ENCODE assay signal across 10 mouse cellular contexts in the genomic region with DNA sequence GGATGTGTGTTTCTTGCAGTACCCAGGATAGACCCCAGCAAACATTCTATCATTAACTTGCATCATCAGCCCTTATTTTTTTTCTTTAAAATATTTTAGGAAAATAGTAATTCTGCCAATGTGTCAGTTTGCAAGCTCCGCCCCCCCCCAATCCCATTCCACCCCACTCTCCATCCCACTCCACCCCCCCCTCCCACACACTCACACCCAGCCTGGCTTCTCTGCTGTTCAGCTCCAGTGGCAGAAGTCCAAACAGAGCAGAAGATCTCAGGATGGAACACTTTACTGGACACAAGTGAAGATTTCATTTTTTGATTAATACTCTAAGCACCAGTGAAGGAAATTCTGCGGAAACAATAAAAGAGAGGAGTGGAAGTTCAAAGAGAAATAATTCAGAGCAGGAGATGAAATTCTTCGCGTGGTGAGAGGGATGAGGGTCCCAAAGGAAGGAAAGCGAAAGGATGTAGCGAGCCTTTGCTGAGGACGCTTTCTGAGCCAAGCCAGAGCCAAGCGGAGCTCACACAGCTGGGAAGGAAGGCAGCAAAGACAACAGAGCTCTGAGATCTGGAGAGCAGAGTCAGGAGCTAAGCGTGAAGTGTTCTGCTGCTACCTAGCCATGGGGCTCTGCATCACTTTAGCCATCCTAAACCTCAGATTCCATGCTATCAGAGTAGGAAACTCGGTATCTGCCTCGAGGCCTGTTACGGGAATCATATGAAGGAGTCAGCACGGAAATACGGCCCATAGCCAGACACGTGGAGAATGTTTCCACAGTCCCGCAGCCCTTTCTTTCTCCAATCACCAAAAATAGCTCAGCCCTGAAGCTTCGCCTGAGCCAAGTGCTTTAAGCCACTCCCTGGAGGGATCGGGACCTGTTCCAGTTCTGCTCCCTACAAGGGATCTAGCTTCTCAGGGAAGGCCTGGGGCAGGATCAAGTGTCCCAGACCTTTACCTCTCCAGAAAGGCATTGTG. TPM values are rescaled to one million over a fixed set of nuclear protein-coding genes. Genes with fewer than 3 reads are reported as not detected.
DNase-seq lines count a peak whose midpoint lies in the region; ATAC-seq and TF ChIP-seq lines count a peak whose summit lies in the region.
"Had no signal": no experiment of that assay in that cellular context is flagged by ENCODE, and none has a peak within 500 bp of the region (broad histone marks: within the 10 kb centered on the region; RNA-seq: fewer than 3 reads in every experiment).

No protein-coding gene starts in this region.

- H3K9ac ChIP-seq in embryonic facial prominence, embryonic 13.5 days = no peak overlapping the region; the same call in 1 of the 2 replicates

- H3K27ac ChIP-seq in embryonic facial prominence, embryonic 13.5 days = peak overlapping the region; percentile 22; the same call in 1 of the 2 replicates
- no peak overlapping the region for H3K27ac ChIP-seq in embryonic facial prominence, embryonic 10.5 days (replicated peaks)
- peak overlapping the region; percentile 75 for H3K27ac ChIP-seq in embryonic fibroblast, embryonic 13.5 days (ENCODE audit: insufficient read depth, low read length)

- H3K27me3 ChIP-seq in embryonic facial prominence, embryonic 13.5 days = no peaks in the 10 kb centered on the region
- H3K27me3 ChIP-seq in embryonic facial prominence, embryonic 10.5 days (replicated peaks; ENCODE audit: low read depth, poor library complexity, severe bottlenecking) = no peaks in the 10 kb centered on the region

- no peak for TF ChIP-seq CTCF in embryonic fibroblast, embryonic 13.5 days (IDR thresholded peaks at IDR 0.05; ENCODE audit: borderline replicate concordance, insufficient read depth, low read length)
- no peak for TF ChIP-seq CTCF in lung, adult 2 months (IDR thresholded peaks at IDR 0.05; ENCODE audit: insufficient read depth, low read length)

- no peak overlapping the region for H3K4me2 ChIP-seq in embryonic facial prominence, embryonic 13.5 days

- H3K36me3 ChIP-seq in embryonic facial prominence, embryonic 13.5 days = no peaks in the 10 kb centered on the region
- H3K36me3 ChIP-seq in embryonic facial prominence, embryonic 10.5 days (replicated peaks) = no peaks in the 10 kb centered on the region

- no peaks in the 10 kb centered on the region for H3K9me3 ChIP-seq in embryonic facial prominence, embryonic 13.5 days
- no peaks in the 10 kb centered on the region for H3K9me3 ChIP-seq in embryonic facial prominence, embryonic 10.5 days

- H3K4me3 ChIP-seq in embryonic facial prominence, embryonic 13.5 days = no peak overlapping the region
- H3K4me3 ChIP-seq in embryonic facial prominence, embryonic 10.5 days = no peak overlapping the region
- no peak overlapping the region for H3K4me3 ChIP-seq in embryonic fibroblast, embryonic 13.5 days (ENCODE audit: insufficient read depth, low read length)
- no peak overlapping the region for H3K4me3 ChIP-seq in lung, adult 2 months (replicated peaks; ENCODE audit: extremely low read depth, low read depth, low read length)

- peaks cover 11% of the 10 kb centered on the region for H3K4me1 ChIP-seq in embryonic facial prominence, embryonic 13.5 days
- H3K4me1 ChIP-seq in embryonic facial prominence, embryonic 10.5 days = peaks cover 3% of the 10 kb centered on the region; the same call in 1 of the 2 replicates
- peaks cover 8% of the 10 kb centered on the region for H3K4me1 ChIP-seq in embryonic fibroblast, embryonic 13.5 days (ENCODE audit: control insufficient read depth, insufficient read depth, low read length)
- H3K4me1 ChIP-seq in lung, adult 2 months (ENCODE audit: control insufficient read depth, insufficient read depth, low read length) = no peaks in the 10 kb centered on the region

- no peak for TF ChIP-seq POLR2A in embryonic fibroblast, embryonic 13.5 days (IDR thresholded peaks at IDR 0.05; ENCODE audit: low read depth, low read length)
- TF ChIP-seq POLR2A in lung, adult 2 months (IDR thresholded peaks at IDR 0.05; ENCODE audit: borderline replicate concordance, extremely low read depth, low read depth, low read length) = no peak

- ATAC-seq in embryonic facial prominence, embryonic 13.5 days (ENCODE audit: insufficient number of reproducible peaks, insufficient read depth, low FRiP score, low TSS enrichment, low read depth) = no peak

- 56% methylated on average over 18 of the region's 18 CpGs for WGBS in embryonic facial prominence, embryonic 13.5 days
- WGBS in embryonic facial prominence, embryonic 10.5 days = 85% methylated on average over 18 of the region's 18 CpGs
- WGBS in lung, adult 2 months = 48% methylated on average over 18 of the region's 18 CpGs

- DNase-seq in embryonic facial prominence, embryonic 10.5 days (ENCODE audit: low spot score) = no peak
- peak; percentile 75 to 83 for DNase-seq in heart, postnatal 36 days
- DNase-seq in lung, adult 2 months = peak; percentile 32
- peak; percentile 32 for DNase-seq in urinary bladder, postnatal 25 days (ENCODE audit: low spot score)
- DNase-seq in spleen, adult 18-20 months = no peak
- no peak for DNase-seq in embryo, embryonic 9.5 days (ENCODE audit: extremely low spot score)

- intact Hi-C loops in heart, postnatal 36 days (cut with DNase I) = no loop called here

RNA-seq across cellular contexts. Expression of a gene that starts 4.8 kb away (rescaled TPM):
- not detected in 2 replicates for polyA plus RNA-seq in embryonic facial prominence, embryonic 13.5 days (2015; fragmentation: Nextera tagmentation; extraction: Ambion mirVana)
- polyA plus RNA-seq in embryonic facial prominence, embryonic 10.5 days (2016; fragmentation: Nextera tagmentation; extraction: Ambion mirVana) = not detected in 2 replicates
- not detected in 2 replicates for polyA plus RNA-seq in embryonic fibroblast, embryonic 13.5 days (2011; ENCODE audit: insufficient read length, low read depth, missing spikeins)
- not detected for total RNA-seq in heart, postnatal 36 days (2021)
- not detected in 2 replicates for polyA plus RNA-seq in lung, adult 2 months (2012; rRNA removed)
- total RNA-seq: left cerebral cortex, postnatal 10 days had no signal
- polyA plus RNA-seq: brain, embryonic 14.5 days had no signal

RNA-seq across cellular contexts. Expression of a gene that starts 53.1 kb away (rescaled TPM):
- 1.4 and 2.7 TPM in 2 replicates for polyA plus RNA-seq in embryonic facial prominence, embryonic 13.5 days (2015; fragmentation: Nextera tagmentation; extraction: Ambion mirVana)
- 0.11 and 0.30 TPM in 2 replicates for polyA plus RNA-seq in embryonic facial prominence, embryonic 10.5 days (2016; fragmentation: Nextera tagmentation; extraction: Ambion mirVana)
- 0.55 and 2.8 TPM in 2 replicates for polyA plus RNA-seq in embryonic fibroblast, embryonic 13.5 days (2011; ENCODE audit: insufficient read length, low read depth, missing spikeins)
- total RNA-seq in heart, postnatal 36 days (2021) = under 1 TPM; 0.35 to 0.72 TPM
- 8.2 and 10.0 TPM in 2 replicates for polyA plus RNA-seq in lung, adult 2 months (2012; rRNA removed)

Comparison
In these comparisons a context has a peak if more than half of its experiments do, and no peak if none do; other contexts are left out.
1. DNase-seq: peak in heart, postnatal 36 days (2 of 2), lung, adult 2 months (single experiment) and urinary bladder, postnatal 25 days (single experiment); none in embryonic facial prominence, embryonic 10.5 days (single experiment), spleen, adult 18-20 months (0 of 2) and embryo, embryonic 9.5 days (single experiment).